Mouse (Mus musculus): ENCODE data around the gene Asic4. TPM values are rescaled to one million over a fixed set of nuclear protein-coding genes. Genes with fewer than 3 reads are reported as not detected.

Gene Asic4
- polyA plus RNA-seq, 1 experiment: 0.28 TPM

- peaks cover 6% of the 10 kb centered on the region for H3K79me2 ChIP-seq (ENCODE audit: control insufficient read depth, insufficient read depth)
- peaks cover 4% of the 10 kb centered on the region for H3K36me3 ChIP-seq (ENCODE audit: control insufficient read depth, insufficient read depth)
- peak; percentile 34 for TF ChIP-seq POLR2AphosphoS2 (IDR thresholded peaks at IDR 0.05; ENCODE audit: insufficient read length, low read depth)
- TF ChIP-seq MYOG (IDR thresholded peaks at IDR 0.05; ENCODE audit: control insufficient read depth in 1 of 3, insufficient read depth in 1 of 3, insufficient read length in 2 of 3, low read depth in 2 of 3): no peak
- H3K4me2 ChIP-seq (ENCODE audit: low read depth): no peak overlapping the region
- H3K4me3 ChIP-seq: no peak overlapping the region
- peaks cover 6% of the 10 kb centered on the region for H3K27me3 ChIP-seq (ENCODE audit: control insufficient read depth, insufficient read depth, insufficient read length)
- H3ac ChIP-seq (ENCODE audit: control insufficient read depth, insufficient read length): no peak overlapping the region
Observed at GRCm38 (mm10) chr1:75480735-75481134, 30.5 kb downstream of the Asic4 start.

DNA sequence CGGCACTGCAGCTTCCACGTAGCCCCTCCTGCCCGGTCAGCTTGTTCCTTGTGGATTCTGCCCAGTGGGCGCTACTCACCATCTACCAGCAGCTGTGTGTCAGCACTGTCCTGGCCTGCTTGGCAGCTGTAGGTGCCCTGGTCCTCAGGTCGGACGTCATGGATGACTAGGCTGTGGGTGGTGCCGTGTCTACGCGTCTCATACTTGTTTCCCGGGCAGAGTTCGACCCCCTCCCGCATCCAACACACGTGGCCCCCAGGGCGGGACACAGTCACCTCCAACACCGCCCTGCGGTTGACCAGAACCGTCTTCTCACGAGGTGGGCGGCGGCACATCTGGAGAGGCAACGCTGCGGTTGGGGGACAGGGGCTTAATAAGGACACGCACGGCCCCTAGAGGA is 36.3 kb downstream of the Asic4 start:
- no peak for TF ChIP-seq MAX (IDR thresholded peaks at IDR 0.05; ENCODE audit: low read depth)
- TF ChIP-seq MYOD1 (IDR thresholded peaks at IDR 0.05; ENCODE audit: control insufficient read depth in 1 of 3, insufficient read length in 2 of 3, low read depth in 2 of 3): no peak
- no peak for TF ChIP-seq POLR2A (IDR thresholded peaks at IDR 0.05; ENCODE audit: insufficient read length, low read depth)
- TF ChIP-seq USF1 (IDR thresholded peaks at IDR 0.05; ENCODE audit: low read depth): no peak
- no peak for TF ChIP-seq SRF (IDR thresholded peaks at IDR 0.05; ENCODE audit: control insufficient read depth, insufficient read length, low read depth)
- no peak for TF ChIP-seq TCF12 (IDR thresholded peaks at IDR 0.05; ENCODE audit: insufficient read depth, poor library complexity, severe bottlenecking)
- TF ChIP-seq TCF3 (IDR thresholded peaks at IDR 0.05; ENCODE audit: insufficient read length, low read depth): no peak
- TF ChIP-seq E2F4 (IDR thresholded peaks at IDR 0.05; ENCODE audit: insufficient read depth): no peak
- TF ChIP-seq CEBPB (IDR thresholded peaks at IDR 0.05; ENCODE audit: insufficient read depth, poor library complexity, severe bottlenecking): no peak
- TF ChIP-seq REST (IDR thresholded peaks at IDR 0.05; ENCODE audit: insufficient read depth, insufficient read length): no peak
- TF ChIP-seq MYOG (IDR thresholded peaks at IDR 0.05; ENCODE audit: control insufficient read depth in 1 of 3, insufficient read depth in 1 of 3, insufficient read length in 2 of 3, low read depth in 2 of 3): no peak
- no peak for TF ChIP-seq POLR2AphosphoS2 (IDR thresholded peaks at IDR 0.05; ENCODE audit: insufficient read length, low read depth)
- Histone ChIP-seq H3K79me2 (ENCODE audit: control insufficient read depth, insufficient read depth) (no peaks in the 10 kb centered on the region), H3K27me3 (ENCODE audit: control insufficient read depth, insufficient read depth, insufficient read length) (peaks cover 6% of the 10 kb centered on the region), H3K4me3 (no peak overlapping the region), H3K4me2 (ENCODE audit: low read depth) (peak overlapping the region; percentile 83), H3ac (ENCODE audit: control insufficient read depth, insufficient read length) (no peak overlapping the region), H3K36me3 (ENCODE audit: control insufficient read depth, insufficient read depth) (no peaks in the 10 kb centered on the region)

DNA sequence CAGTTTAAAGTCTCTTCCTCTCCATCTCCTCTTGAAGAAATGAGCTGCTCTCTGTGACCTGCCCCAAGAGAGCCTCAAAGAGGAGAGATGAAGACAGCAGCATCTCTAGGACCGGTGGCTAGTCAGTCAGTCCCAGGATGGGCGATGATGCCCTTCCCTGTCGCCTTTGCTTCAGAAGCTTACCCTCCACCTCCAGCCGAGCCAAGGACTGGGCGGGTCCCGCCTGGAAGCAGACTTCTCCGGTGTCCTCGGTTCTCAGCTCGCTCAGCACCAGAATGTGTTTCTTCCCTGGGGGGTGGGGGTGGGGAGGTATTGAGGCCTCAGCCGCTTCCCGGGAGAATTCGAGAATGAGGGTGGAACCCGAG is 36.8 kb downstream of the Asic4 start:
- H3K36me3 ChIP-seq (ENCODE audit: control insufficient read depth, insufficient read depth): no peaks in the 10 kb centered on the region
- peak overlapping the region; percentile 17 for H3K4me3 ChIP-seq
- TF ChIP-seq USF1 (IDR thresholded peaks at IDR 0.05; ENCODE audit: low read depth) (no peak), E2F4 (IDR thresholded peaks at IDR 0.05; ENCODE audit: insufficient read depth) (no peak), TCF3 (IDR thresholded peaks at IDR 0.05; ENCODE audit: insufficient read length, low read depth) (no peak), REST (IDR thresholded peaks at IDR 0.05; ENCODE audit: insufficient read depth, insufficient read length) (no peak), MYOG (IDR thresholded peaks at IDR 0.05; ENCODE audit: control insufficient read depth in 1 of 3, insufficient read depth in 1 of 3, insufficient read length in 2 of 3, low read depth in 2 of 3) (no peak)
- peaks cover 6% of the 10 kb centered on the region for H3K27me3 ChIP-seq (ENCODE audit: control insufficient read depth, insufficient read depth, insufficient read length)
- no peaks in the 10 kb centered on the region for H3K79me2 ChIP-seq (ENCODE audit: control insufficient read depth, insufficient read depth)
- peak overlapping the region; percentile 83 for H3K4me2 ChIP-seq (ENCODE audit: low read depth)
- no peak overlapping the region for H3ac ChIP-seq (ENCODE audit: control insufficient read depth, insufficient read length)

DNA sequence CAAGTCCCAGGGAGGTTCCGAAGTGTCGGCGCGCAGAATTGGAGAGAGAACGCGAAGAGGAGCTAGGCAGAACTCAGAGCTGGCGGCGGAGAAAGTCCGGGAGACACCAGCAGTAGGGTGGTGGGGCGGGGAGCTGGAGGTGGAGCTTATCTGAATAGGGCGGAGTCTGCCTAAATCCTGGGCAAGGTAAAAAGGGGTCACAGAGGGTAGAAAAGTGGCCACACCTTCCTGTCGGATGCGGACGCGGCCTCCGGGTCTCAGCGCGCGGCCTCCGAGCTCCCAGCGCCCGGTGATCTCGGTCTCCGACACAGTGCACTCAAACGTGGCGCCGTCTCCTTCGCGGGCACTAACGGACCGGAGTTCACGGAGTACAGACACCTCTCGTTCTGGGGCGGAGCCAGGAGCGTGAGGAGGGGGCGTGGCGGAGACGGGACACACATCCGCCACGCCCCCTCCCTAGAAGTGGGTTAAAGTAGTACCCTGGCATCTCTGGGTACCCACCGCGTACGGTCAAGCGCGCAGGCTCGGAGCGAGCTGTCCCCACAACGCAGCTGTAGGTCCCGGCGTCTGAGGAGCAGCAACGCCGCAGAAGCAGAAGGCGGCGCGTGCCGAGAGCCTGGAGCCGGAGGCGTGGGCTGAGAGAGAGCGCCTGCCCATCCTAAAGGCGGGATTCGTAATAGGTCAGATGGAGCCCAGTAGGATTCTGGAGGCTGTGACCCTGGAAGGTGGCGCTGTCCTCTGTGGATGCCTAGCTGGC is 37.3 kb downstream of the Asic4 start:
- Histone ChIP-seq H3K36me3 (ENCODE audit: control insufficient read depth, insufficient read depth) (no peaks in the 10 kb centered on the region), H3ac (ENCODE audit: control insufficient read depth, insufficient read length) (no peak overlapping the region), H3K27me3 (ENCODE audit: control insufficient read depth, insufficient read depth, insufficient read length) (peaks cover 4% of the 10 kb centered on the region), H3K79me2 (ENCODE audit: control insufficient read depth, insufficient read depth) (no peaks in the 10 kb centered on the region), H3K4me3 (peak overlapping the region; percentile 17), H3K4me2 (ENCODE audit: low read depth) (peak overlapping the region; percentile 83)
- TF ChIP-seq POLR2A (IDR thresholded peaks at IDR 0.05; ENCODE audit: insufficient read length, low read depth) (peak; percentile 32), MYOD1 (IDR thresholded peaks at IDR 0.05; ENCODE audit: control insufficient read depth in 1 of 3, insufficient read length in 2 of 3, low read depth in 2 of 3) (no peak)

- Histone ChIP-seq H3ac (ENCODE audit: control insufficient read depth, insufficient read length) (no peak overlapping the region), H3K36me3 (ENCODE audit: control insufficient read depth, insufficient read depth) (no peaks in the 10 kb centered on the region), H3K27me3 (ENCODE audit: control insufficient read depth, insufficient read depth, insufficient read length) (no peaks in the 10 kb centered on the region), H3K4me3 (no peak overlapping the region), H3K4me2 (ENCODE audit: low read depth) (no peak overlapping the region), H3K79me2 (ENCODE audit: control insufficient read depth, insufficient read depth) (no peaks in the 10 kb centered on the region)
- TF ChIP-seq MYOD1 (IDR thresholded peaks at IDR 0.05; ENCODE audit: control insufficient read depth in 1 of 3, insufficient read length in 2 of 3, low read depth in 2 of 3) (no peak), CEBPB (IDR thresholded peaks at IDR 0.05; ENCODE audit: insufficient read depth, poor library complexity, severe bottlenecking) (no peak), SRF (IDR thresholded peaks at IDR 0.05; ENCODE audit: control insufficient read depth, insufficient read length, low read depth) (no peak), TCF12 (IDR thresholded peaks at IDR 0.05; ENCODE audit: insufficient read depth, poor library complexity, severe bottlenecking) (no peak)
Observed at GRCm38 (mm10) chr1:75490785-75491551, 40.7 kb downstream of the Asic4 start.
